Mouse (Mus musculus): ENCODE results near the gene Ybx3. TPM values are rescaled to one million over a fixed set of nuclear protein-coding genes. Genes with fewer than 3 reads are reported as not detected.
A peak's percentile ranks its signal among the peaks of the same experiment; 100 is the strongest.

The Ybx3 gene
- polyA plus RNA-seq, 1 experiment, result 132 TPM

- Histone ChIP-seq H3K27ac (ENCODE audit: insufficient read depth, low read depth, low read length) (no peak overlapping the region), H3K36me3 (ENCODE audit: control insufficient read depth, insufficient read depth, low read length) (peaks cover 34% of the 10 kb centered on the region), H3K4me3 (ENCODE audit: low read depth, low read length) (no peak overlapping the region), H3K4me1 (ENCODE audit: control insufficient read depth, insufficient read depth, insufficient read length, low read length) (no peaks in the 10 kb centered on the region; the same call in 1 of the 2 replicates), H3K27me3 (ENCODE audit: control insufficient read depth, insufficient read depth, low read length) (no peaks in the 10 kb centered on the region)
- 79% methylated on average over 13 of the region's 13 CpGs for WGBS
- TF ChIP-seq POLR2A (IDR thresholded peaks at IDR 0.05; ENCODE audit: low read depth, low read length) (no peak), CTCF (IDR thresholded peaks at IDR 0.05; ENCODE audit: extremely low read depth, insufficient read length, insufficient replicate concordance, low read depth, low read length) (no peak)
Observed at GRCm38 (mm10) chr6:131374594-131375340, 13.5 kb downstream of the Ybx3 start.

- 87% methylated on average over 5 of the region's 5 CpGs for WGBS
- Histone ChIP-seq H3K27me3 (ENCODE audit: control insufficient read depth, insufficient read depth, low read length) (no peaks in the 10 kb centered on the region), H3K4me1 (ENCODE audit: control insufficient read depth, insufficient read depth, insufficient read length, low read length) (no peaks in the 10 kb centered on the region; the same call in 1 of the 2 replicates), H3K27ac (ENCODE audit: insufficient read depth, low read depth, low read length) (no peak overlapping the region), H3K36me3 (ENCODE audit: control insufficient read depth, insufficient read depth, low read length) (peaks cover 35% of the 10 kb centered on the region), H3K4me3 (ENCODE audit: low read depth, low read length) (no peak overlapping the region)
- no peak for TF ChIP-seq POLR2A (IDR thresholded peaks at IDR 0.05; ENCODE audit: low read depth, low read length)
- no peak for TF ChIP-seq CTCF (IDR thresholded peaks at IDR 0.05; ENCODE audit: extremely low read depth, insufficient read length, insufficient replicate concordance, low read depth, low read length)
Observed at GRCm38 (mm10) chr6:131373160-131373559, 15.1 kb downstream of the Ybx3 start.

- no peaks in the 10 kb centered on the region for H3K4me1 ChIP-seq (ENCODE audit: control insufficient read depth, insufficient read depth, insufficient read length, low read length)
- TF ChIP-seq POLR2A (IDR thresholded peaks at IDR 0.05; ENCODE audit: low read depth, low read length) (no peak), CTCF (IDR thresholded peaks at IDR 0.05; ENCODE audit: extremely low read depth, insufficient read length, insufficient replicate concordance, low read depth, low read length) (no peak)
- WGBS, result 92% methylated on average over 5 of the region's 5 CpGs
- H3K4me3 ChIP-seq (ENCODE audit: low read depth, low read length), result no peak overlapping the region
- no peak overlapping the region for H3K27ac ChIP-seq (ENCODE audit: insufficient read depth, low read depth, low read length)
- H3K36me3 ChIP-seq (ENCODE audit: control insufficient read depth, insufficient read depth, low read length), result peaks cover 42% of the 10 kb centered on the region
- no peaks in the 10 kb centered on the region for H3K27me3 ChIP-seq (ENCODE audit: control insufficient read depth, insufficient read depth, low read length)
Observed at GRCm38 (mm10) chr6:131370767-131371166, 17.5 kb downstream of the Ybx3 start.

GRCm38 (mm10) chr6:131369866-131370616 lies 18.2 kb downstream of the Ybx3 start:
- peaks cover 40% of the 10 kb centered on the region for H3K36me3 ChIP-seq (ENCODE audit: control insufficient read depth, insufficient read depth, low read length)
- H3K4me3 ChIP-seq (ENCODE audit: low read depth, low read length), result no peak overlapping the region
- H3K27me3 ChIP-seq (ENCODE audit: control insufficient read depth, insufficient read depth, low read length), result no peaks in the 10 kb centered on the region
- H3K27ac ChIP-seq (ENCODE audit: insufficient read depth, low read depth, low read length), result no peak overlapping the region
- TF ChIP-seq POLR2A (IDR thresholded peaks at IDR 0.05; ENCODE audit: low read depth, low read length) (no peak), CTCF (IDR thresholded peaks at IDR 0.05; ENCODE audit: extremely low read depth, insufficient read length, insufficient replicate concordance, low read depth, low read length) (no peak)
- no peaks in the 10 kb centered on the region for H3K4me1 ChIP-seq (ENCODE audit: control insufficient read depth, insufficient read depth, insufficient read length, low read length)
- 70% methylated on average over 8 of the region's 8 CpGs for WGBS

GRCm38 (mm10) chr6:131367101-131367500 lies 21.2 kb downstream of the Ybx3 start:
- TF ChIP-seq POLR2A (IDR thresholded peaks at IDR 0.05; ENCODE audit: low read depth, low read length) (no peak), CTCF (IDR thresholded peaks at IDR 0.05; ENCODE audit: extremely low read depth, insufficient read length, insufficient replicate concordance, low read depth, low read length) (peak; percentile 32; the same call in 1 of the 2 replicates)
- peaks cover 51% of the 10 kb centered on the region for H3K36me3 ChIP-seq (ENCODE audit: control insufficient read depth, insufficient read depth, low read length)
- WGBS, result 28% methylated on average over 4 of the region's 4 CpGs

GRCm38 (mm10) chr6:131364353-131364752 lies 23.9 kb downstream of the Ybx3 start:
- H3K36me3 ChIP-seq (ENCODE audit: control insufficient read depth, insufficient read depth, low read length), result peaks cover 46% of the 10 kb centered on the region
- no peak overlapping the region for H3K4me3 ChIP-seq (ENCODE audit: low read depth, low read length)
- no peaks in the 10 kb centered on the region for H3K27me3 ChIP-seq (ENCODE audit: control insufficient read depth, insufficient read depth, low read length)
- WGBS, result 95% methylated on average over 2 of the region's 2 CpGs
- no peak overlapping the region for H3K27ac ChIP-seq (ENCODE audit: insufficient read depth, low read depth, low read length)
- H3K4me1 ChIP-seq (ENCODE audit: control insufficient read depth, insufficient read depth, insufficient read length, low read length), result no peaks in the 10 kb centered on the region
- no peak for TF ChIP-seq CTCF (IDR thresholded peaks at IDR 0.05; ENCODE audit: extremely low read depth, insufficient read length, insufficient replicate concordance, low read depth, low read length)
- TF ChIP-seq POLR2A (IDR thresholded peaks at IDR 0.05; ENCODE audit: low read depth, low read length), result no peak

More at GRCm38 (mm10) chr6:131367101-131367500, 21.2 kb downstream of the Ybx3 start:
- Histone ChIP-seq H3K4me3 (ENCODE audit: low read depth, low read length) (no peak overlapping the region), H3K27ac (ENCODE audit: insufficient read depth, low read depth, low read length) (no peak overlapping the region), H3K27me3 (ENCODE audit: control insufficient read depth, insufficient read depth, low read length) (no peaks in the 10 kb centered on the region), H3K4me1 (ENCODE audit: control insufficient read depth, insufficient read depth, insufficient read length, low read length) (no peaks in the 10 kb centered on the region)

Data from small intestine, adult 2 months (tissue).